Mouse (Mus musculus) layer of hippocampus, postnatal 36 days (tissue): ENCODE results near the gene Mrpl53. TPM values are rescaled to one million over a fixed set of nuclear protein-coding genes. Genes with fewer than 3 reads are reported as not detected.
A peak's percentile ranks its signal among the peaks of the same experiment; 100 is the strongest.

Experiments
- DNase-seq, 2 experiments: peaks; one replicate each; pipeline ENCODE4 v3.0.0; 2022
- total RNA-seq, 2 experiments: library from RNA; stranded (reverse); gene quantifications; 2 replicates each; pipeline ENCODE4 v1.2.3; 2021

Mrpl53 gene
- 10 to 100 TPM; 64.4 to 69.9 TPM for total RNA-seq

GRCm38 (mm10) chr6:83108762-83109668, at the start of gene Mrpl53:
Gene Mrpl53, plus strand, starts transcription at chr6:83109040.
- peak; percentile 81 to 83 for DNase-seq

GRCm38 (mm10) chr6:83065995-83066394, 42.8 kb upstream of the Mrpl53 start:
- DNase-seq: no peak

- no peak for DNase-seq
Observed at GRCm38 (mm10) chr6:83066441-83066840, 42.4 kb upstream of the Mrpl53 start.

- no peak for DNase-seq
Observed at GRCm38 (mm10) chr6:83068221-83068620, 40.6 kb upstream of the Mrpl53 start.

- no peak for DNase-seq
Observed at GRCm38 (mm10) chr6:83068706-83069487, 39.9 kb upstream of the Mrpl53 start.

- no peak for DNase-seq
Observed at GRCm38 (mm10) chr6:83069488-83070246, 39.2 kb upstream of the Mrpl53 start.

- no peak for DNase-seq
Observed at GRCm38 (mm10) chr6:83070247-83070310, 38.8 kb upstream of the Mrpl53 start, which contains the start of gene Tlx2. Gene Tlx2, minus strand, starts transcription at chr6:83070293.

GRCm38 (mm10) chr6:83070311-83071219, 38.3 kb upstream of the Mrpl53 start:
- DNase-seq: peak in 1 of 2 experiments; percentile 45

GRCm38 (mm10) chr6:83071220-83071619, 37.6 kb upstream of the Mrpl53 start:
- DNase-seq: no peak

GRCm38 (mm10) chr6:83074979-83075378, 33.9 kb upstream of the Mrpl53 start:
- no peak for DNase-seq

GRCm38 (mm10) chr6:83077630-83078323, 31.1 kb upstream of the Mrpl53 start, which contains the start of gene Pcgf1:
Gene Pcgf1, plus strand, starts transcription at chr6:83077869.
- DNase-seq: peak; percentile 59 to 64

GRCm38 (mm10) chr6:83078324-83078858, 30.4 kb upstream of the Mrpl53 start:
- DNase-seq: peak; percentile 99 to 100

GRCm38 (mm10) chr6:83080210-83080609, 28.6 kb upstream of the Mrpl53 start:
- DNase-seq: no peak

GRCm38 (mm10) chr6:83083497-83083896, 25.3 kb upstream of the Mrpl53 start:
- no peak for DNase-seq

- no peak for DNase-seq
Observed at GRCm38 (mm10) chr6:83084477-83084876, 24.4 kb upstream of the Mrpl53 start.

- no peak for DNase-seq
Observed at GRCm38 (mm10) chr6:83086121-83087035, 22.5 kb upstream of the Mrpl53 start, which contains the start of gene Lbx2. Gene Lbx2, plus strand, starts transcription at chr6:83086367.

GRCm38 (mm10) chr6:83087205-83087925, 21.5 kb upstream of the Mrpl53 start:
- no peak for DNase-seq

- DNase-seq: no peak
Observed at GRCm38 (mm10) chr6:83087926-83088260, 20.9 kb upstream of the Mrpl53 start.

- DNase-seq: no peak
Observed at GRCm38 (mm10) chr6:83092416-83093127, 16.3 kb upstream of the Mrpl53 start.
